Mouse (Mus musculus): ENCODE data around the gene Nckap1.
A peak's percentile ranks its signal among the peaks of the same experiment; 100 is the strongest.

Gene Nckap1

GRCm38 (mm10) chr2:80581043-80581711, at the start of gene Nckap1:
Nckap1 (minus strand) TSS chr2:80581380.
- peak; percentile 86 for DNase-seq

GRCm38 (mm10) chr2:80624523-80624922, 43.3 kb upstream of the Nckap1 start:
- no peak for DNase-seq

- DNase-seq: no peak
Measured at GRCm38 (mm10) chr2:80621921-80622320, 40.7 kb upstream of the Nckap1 start.

GRCm38 (mm10) chr2:80618991-80619390, 37.8 kb upstream of the Nckap1 start:
- DNase-seq: no peak

- DNase-seq: peak; percentile 91
Measured at GRCm38 (mm10) chr2:80616854-80617737, 35.9 kb upstream of the Nckap1 start, which contains the start of the genes Dusp19 and Nup35. Dusp19 (plus strand) TSS chr2:80617045. Nup35 (plus strand) TSS chr2:80617236.

GRCm38 (mm10) chr2:80612796-80613195, 31.6 kb upstream of the Nckap1 start:
- peak; percentile 21 for DNase-seq

- no peak for DNase-seq
Measured at GRCm38 (mm10) chr2:80612286-80612685, 31.1 kb upstream of the Nckap1 start.

GRCm38 (mm10) chr2:80603771-80604426, 22.7 kb upstream of the Nckap1 start:
- peak; percentile 26 for DNase-seq

- DNase-seq: no peak
Measured at GRCm38 (mm10) chr2:80602756-80603155, 21.6 kb upstream of the Nckap1 start.

- DNase-seq: no peak
Measured at GRCm38 (mm10) chr2:80600611-80601010, 19.4 kb upstream of the Nckap1 start.

- no peak for DNase-seq
Measured at GRCm38 (mm10) chr2:80599850-80600249, 18.7 kb upstream of the Nckap1 start.

- no peak for DNase-seq
Measured at GRCm38 (mm10) chr2:80596960-80597359, 15.8 kb upstream of the Nckap1 start.

- DNase-seq: peak; percentile 28
Measured at GRCm38 (mm10) chr2:80594215-80594918, 13.2 kb upstream of the Nckap1 start.

- no peak for DNase-seq
Measured at GRCm38 (mm10) chr2:80582356-80582755, 1.2 kb upstream of the Nckap1 start.

GRCm38 (mm10) chr2:80580311-80580961, 744 bp downstream of the Nckap1 start:
- DNase-seq: peak; percentile 31

- DNase-seq: no peak
Measured at GRCm38 (mm10) chr2:80579253-80579891, 1.8 kb downstream of the Nckap1 start.

- DNase-seq: no peak
Measured at GRCm38 (mm10) chr2:80577286-80577685, 3.9 kb downstream of the Nckap1 start.

- no peak for DNase-seq
Measured at GRCm38 (mm10) chr2:80570656-80571055, 10.5 kb downstream of the Nckap1 start.

- no peak for DNase-seq
Measured at GRCm38 (mm10) chr2:80567411-80567810, 13.8 kb downstream of the Nckap1 start.

GRCm38 (mm10) chr2:80562253-80562652, 18.9 kb downstream of the Nckap1 start:
- no peak for DNase-seq

GRCm38 (mm10) chr2:80561478-80561877, 19.7 kb downstream of the Nckap1 start:
- no peak for DNase-seq

GRCm38 (mm10) chr2:80560773-80561172, 20.4 kb downstream of the Nckap1 start:
- DNase-seq: no peak

All from right cerebral cortex, postnatal 14 days (tissue).